Mouse (Mus musculus) neural tube, embryonic 11.5 days (tissue): ENCODE data around the gene Sfxn1. TPM values are rescaled to one million over a fixed set of nuclear protein-coding genes. Genes with fewer than 3 reads are reported as not detected.

Experiments used
- ATAC-seq: fragments of 200-750 bp; cut with Nextera tagmentation; 2 replicates; pipeline ENCODE4 v1.8.0; 2017; ENCODE audit warnings: moderate number of reproducible peaks, mild to moderate bottlenecking, moderate TSS enrichment, moderate library complexity; ENCODE audit not compliant: insufficient read depth, low FRiP score, low TSS enrichment
- DNase-seq: peaks from one replicate; pipeline ENCODE4 v3.0.0-alpha.2; 2015; ENCODE audit warnings: low spot score
- H3K27ac ChIP-seq: fragments of 300-500 bp; sonication (generic); 2 replicates; pipeline ENCODE4 v1.5.1; 2014; ENCODE audit warnings: low read depth, mild to moderate bottlenecking, low read length
- H3K27me3 ChIP-seq: fragments of 300-500 bp; sonication (generic); 2 replicates; pipeline ENCODE4 v1.6.1; 2014; ENCODE audit warnings: mild to moderate bottlenecking, low read length, mixed read lengths; ENCODE audit not compliant: control insufficient read depth, insufficient read depth
- H3K36me3 ChIP-seq: fragments of 300-500 bp; sonication (generic); 2 replicates; pipeline ENCODE4 v1.6.1; 2014; ENCODE audit warnings: mild to moderate bottlenecking, low read length, moderate library complexity, mixed read lengths; ENCODE audit not compliant: control insufficient read depth, insufficient read depth
- H3K4me1 ChIP-seq: fragments of 300-500 bp; sonication (generic); 2 replicates; pipeline ENCODE4 v1.6.1; 2014; ENCODE audit warnings: low read length, mixed read lengths; ENCODE audit not compliant: control insufficient read depth, insufficient read depth
- H3K4me2 ChIP-seq: fragments of 300-500 bp; sonication (generic); 2 replicates; pipeline ENCODE4 v1.6.1; 2014; ENCODE audit warnings: low read depth, mild to moderate bottlenecking, moderate library complexity
- H3K4me3 ChIP-seq: fragments of 300-500 bp; sonication (generic); 2 replicates; pipeline ENCODE4 v1.5.1; 2014; ENCODE audit warnings: low read depth, low read length
- H3K9ac ChIP-seq: fragments of 300-500 bp; sonication (generic); 2 replicates; pipeline ENCODE4 v1.6.1; 2014; ENCODE audit warnings: mild to moderate bottlenecking, low read length
- H3K9me3 ChIP-seq: fragments of 300-500 bp; sonication (generic); 2 replicates; pipeline ENCODE4 v1.6.1; 2016; ENCODE audit warnings: low read length; ENCODE audit not compliant: control insufficient read depth
- WGBS: fragments of 180-500 bp; shearing (Covaris S2); extraction: QIAGEN DNeasy Blood & Tissue Kit; methylation state at CpG from one replicate; pipeline ENCODE4 v1.1.7; 2014; 5-methylcytosine and 5-hydroxymethylcytosine counted together
- polyA plus RNA-seq: library from polyadenylated mRNA; unstranded; fragments of >200 nt; fragmentation: Nextera tagmentation; extraction: Ambion mirVana; gene quantifications from 2 replicates; pipeline ENCODE4 v1.2.1, GENCODE M21; 2014

Gene Sfxn1
- polyA plus RNA-seq, 1 experiment from 2014 or later: 83.0 TPM

DNA sequence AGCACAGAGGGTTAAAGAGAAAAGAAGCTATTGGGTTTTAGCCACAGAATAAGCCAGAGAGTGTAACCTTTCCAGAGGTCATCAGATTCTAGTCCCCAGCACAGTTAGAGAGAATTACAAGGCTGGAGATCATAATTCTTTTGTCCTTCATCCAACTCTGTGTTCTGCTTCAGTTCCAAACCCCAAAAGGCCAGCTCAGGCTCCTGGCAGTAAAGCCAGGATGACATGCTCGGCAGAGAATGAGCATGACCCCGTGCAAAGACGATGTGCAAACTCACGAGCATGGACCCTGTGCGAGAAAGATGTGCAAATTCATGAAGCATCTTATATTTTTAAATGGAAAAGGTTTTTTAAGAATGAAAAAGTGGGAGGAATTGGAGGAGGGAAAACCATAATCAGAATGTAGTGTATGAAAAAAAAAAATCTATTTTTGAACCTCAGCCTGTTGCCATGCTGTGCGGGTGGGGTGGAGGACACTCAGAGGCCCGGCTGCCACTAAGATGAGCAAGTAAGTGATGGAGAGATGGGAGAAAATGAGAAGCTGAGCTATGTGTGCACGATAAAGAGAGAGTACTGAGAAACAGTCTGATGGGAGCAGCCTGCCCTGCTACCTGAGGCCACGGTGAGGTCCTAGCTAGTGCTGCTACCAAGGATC lies 66.2 kb downstream of the Sfxn1 start:
- no peak overlapping the region for H3K27ac ChIP-seq
- WGBS: 82% methylated on average over 9 of the region's 9 CpGs
- no peak for DNase-seq
- H3K9ac ChIP-seq: no peak overlapping the region
- H3K4me2 ChIP-seq: no peak overlapping the region
- no peaks in the 10 kb centered on the region for H3K27me3 ChIP-seq
- no peak for ATAC-seq
- no peak overlapping the region for H3K4me3 ChIP-seq
- no peaks in the 10 kb centered on the region for H3K4me1 ChIP-seq
- H3K36me3 ChIP-seq: no peaks in the 10 kb centered on the region
- H3K9me3 ChIP-seq: no peaks in the 10 kb centered on the region

GRCm38 (mm10) chr13:54143788-54144187 lies 72.1 kb downstream of the Sfxn1 start:
- Histone ChIP-seq H3K36me3 (no peaks in the 10 kb centered on the region), H3K9ac (no peak overlapping the region), H3K4me1 (0 out of 2 replicates have a peak, but pooled peaks cover 3% of the 10 kb centered on the region), H3K27me3 (no peaks in the 10 kb centered on the region), H3K27ac (no peak overlapping the region), H3K9me3 (no peaks in the 10 kb centered on the region), H3K4me3 (no peak overlapping the region), H3K4me2 (no peak overlapping the region)
- 48% methylated on average over 5 of the region's 5 CpGs for WGBS
- DNase-seq (peak; percentile 34), ATAC-seq (peak; percentile 50; the same call in 1 of the 2 replicates)

GRCm38 (mm10) chr13:54144624-54145023 lies 73.0 kb downstream of the Sfxn1 start:
- WGBS: 74% methylated on average over 5 of the region's 5 CpGs
- no peak for DNase-seq
- H3K27ac ChIP-seq: no peak overlapping the region
- H3K4me2 ChIP-seq: no peak overlapping the region
- H3K4me3 ChIP-seq: no peak overlapping the region
- H3K9ac ChIP-seq: no peak overlapping the region
- 0 out of 2 replicates have a peak, but pooled peaks cover 3% of the 10 kb centered on the region for H3K4me1 ChIP-seq
- no peak for ATAC-seq
- no peaks in the 10 kb centered on the region for H3K36me3 ChIP-seq
- no peaks in the 10 kb centered on the region for H3K27me3 ChIP-seq
- H3K9me3 ChIP-seq: no peaks in the 10 kb centered on the region

- Histone ChIP-seq H3K27ac (no peak overlapping the region), H3K27me3 (no peaks in the 10 kb centered on the region), H3K4me2 (no peak overlapping the region), H3K9me3 (no peaks in the 10 kb centered on the region), H3K4me3 (no peak overlapping the region), H3K4me1 (0 out of 2 replicates have a peak, but pooled peaks cover 3% of the 10 kb centered on the region), H3K36me3 (no peaks in the 10 kb centered on the region), H3K9ac (no peak overlapping the region)
- ATAC-seq (no peak), DNase-seq (no peak)
- WGBS: 81% methylated on average over 1 of the region's 1 CpGs
Measured at GRCm38 (mm10) chr13:54147328-54147727, 75.7 kb downstream of the Sfxn1 start.

DNA sequence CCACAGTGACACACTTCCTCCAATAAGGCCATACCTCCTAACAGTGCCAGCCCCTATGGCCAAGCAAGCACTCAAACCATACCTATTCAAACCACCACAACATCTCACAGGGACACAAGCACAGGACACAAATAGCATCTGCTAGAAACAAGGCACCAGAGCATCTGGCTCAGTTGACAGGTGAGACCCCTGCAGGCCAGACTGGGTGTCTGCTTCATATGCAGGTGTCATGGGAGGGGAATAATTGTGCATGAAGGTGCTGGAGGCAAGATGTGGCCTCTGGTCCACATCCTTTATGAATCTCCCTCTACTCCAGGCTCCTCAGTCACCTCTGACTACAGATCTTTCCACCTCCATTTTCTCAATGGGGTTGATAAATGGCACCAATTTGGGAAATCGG lies 80.8 kb downstream of the Sfxn1 start:
- Histone ChIP-seq H3K9me3 (no peaks in the 10 kb centered on the region), H3K4me1 (no peaks in the 10 kb centered on the region), H3K4me3 (no peak overlapping the region), H3K9ac (no peak overlapping the region), H3K27me3 (no peaks in the 10 kb centered on the region), H3K27ac (no peak overlapping the region), H3K4me2 (no peak overlapping the region), H3K36me3 (no peaks in the 10 kb centered on the region)
- 86% methylated on average over 1 of the region's 1 CpGs for WGBS
- no peak for ATAC-seq
- no peak for DNase-seq

- DNase-seq (no peak), ATAC-seq (no peak)
- Histone ChIP-seq H3K4me3 (no peak overlapping the region), H3K4me1 (no peaks in the 10 kb centered on the region), H3K27me3 (no peaks in the 10 kb centered on the region), H3K27ac (no peak overlapping the region), H3K9me3 (no peaks in the 10 kb centered on the region), H3K36me3 (no peaks in the 10 kb centered on the region), H3K4me2 (no peak overlapping the region), H3K9ac (no peak overlapping the region)
- WGBS: 61% methylated on average over 7 of the region's 7 CpGs
Measured at GRCm38 (mm10) chr13:54152911-54153310, 81.2 kb downstream of the Sfxn1 start.

GRCm38 (mm10) chr13:54153672-54154218 lies 82.1 kb downstream of the Sfxn1 start:
- Histone ChIP-seq H3K4me3 (no peak overlapping the region), H3K9me3 (no peaks in the 10 kb centered on the region), H3K27me3 (no peaks in the 10 kb centered on the region), H3K4me2 (no peak overlapping the region), H3K4me1 (peaks cover 3% of the 10 kb centered on the region; the same call in 1 of the 2 replicates), H3K36me3 (no peaks in the 10 kb centered on the region), H3K27ac (no peak overlapping the region), H3K9ac (no peak overlapping the region)
- DNase-seq (no peak), ATAC-seq (no peak)
- WGBS: 20% methylated on average over 9 of the region's 9 CpGs

- ATAC-seq: no peak
Measured at GRCm38 (mm10) chr13:54155822-54156221, 84.2 kb downstream of the Sfxn1 start.

More at GRCm38 (mm10) chr13:54155822-54156221, 84.2 kb downstream of the Sfxn1 start:
- Histone ChIP-seq H3K27me3 (no peaks in the 10 kb centered on the region), H3K36me3 (no peaks in the 10 kb centered on the region), H3K4me3 (no peak overlapping the region), H3K27ac (no peak overlapping the region), H3K9me3 (no peaks in the 10 kb centered on the region), H3K4me2 (no peak overlapping the region), H3K9ac (no peak overlapping the region), H3K4me1 (peaks cover 8% of the 10 kb centered on the region; the same call in 1 of the 2 replicates)
- WGBS: 91% methylated on average over 2 of the region's 2 CpGs
- DNase-seq: no peak
